Mouse (Mus musculus): ENCODE results near the gene Zfp654. TPM values are rescaled to one million over a fixed set of nuclear protein-coding genes. Genes with fewer than 3 reads are reported as not detected.

Gene Zfp654
- total RNA-seq, 1 experiment = 19.4 TPM

DNA sequence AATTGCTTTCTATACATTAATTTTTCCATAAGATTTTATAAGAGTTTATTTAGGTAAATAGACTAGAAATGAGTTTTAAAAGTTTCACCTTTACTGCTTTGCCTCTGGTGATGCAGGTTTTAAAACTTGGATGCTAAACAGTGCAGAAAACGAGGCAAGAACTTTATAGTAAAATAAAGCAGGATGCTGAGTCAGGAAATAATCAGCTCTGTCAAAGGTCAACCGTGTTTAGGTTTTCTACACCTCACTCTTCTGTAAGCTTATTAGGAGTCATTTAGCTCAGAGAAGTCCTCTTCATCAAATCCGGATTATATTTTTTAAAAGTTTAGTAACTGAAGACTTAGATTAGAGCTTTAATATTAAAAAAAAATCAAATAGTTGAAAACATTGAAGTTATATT lies 5.5 kb upstream of the Zfp654 start:
- Histone ChIP-seq H3K27ac (ENCODE audit: insufficient read depth, low read depth, low read length, poor library complexity, severe bottlenecking) (no peak overlapping the region), H3K4me1 (ENCODE audit: control insufficient read depth in 2 of 2, insufficient read depth in 2 of 2, low read length in 2 of 2, poor library complexity in 1 of 2) (no peaks in the 10 kb centered on the region), H3K9ac (ENCODE audit: insufficient read depth, low read depth, low read length, poor library complexity, severe bottlenecking) (no peak overlapping the region), H3K36me3 (ENCODE audit: control insufficient read depth, insufficient read depth, low read length, poor library complexity, severe bottlenecking) (peaks cover 12% of the 10 kb centered on the region), H3K9me3 (ENCODE audit: control insufficient read depth, insufficient read depth, low read depth, low read length) (no peaks in the 10 kb centered on the region), H3K4me3 (ENCODE audit: insufficient read depth in 1 of 2, low read depth in 1 of 2, low read length in 2 of 2, poor library complexity in 1 of 2, severe bottlenecking in 1 of 2) (no peak overlapping the region)
- in situ Hi-C loops (cut with MboI; ENCODE audit: low sequenced_read_pairs in 2 of 2, unreplicated experiment in 2 of 2) = no loop called here
- DNase-seq (ENCODE audit: low read depth, low spot score) = no peak
- TF ChIP-seq ZC3H11A (IDR thresholded peaks at IDR 0.05; ENCODE audit: borderline replicate concordance, low read depth, low read length) (no peak), MAFK (IDR thresholded peaks at IDR 0.05; ENCODE audit: insufficient read depth, low read depth, low read length) (peak; percentile 67), ZNF384 (IDR thresholded peaks at IDR 0.05; ENCODE audit: low read depth, low read length) (no peak), HCFC1 (IDR thresholded peaks at IDR 0.05; ENCODE audit: borderline replicate concordance, insufficient read depth, low read length) (no peak), CHD2 (IDR thresholded peaks at IDR 0.05; ENCODE audit: low read depth, low read length) (no peak)

DNA sequence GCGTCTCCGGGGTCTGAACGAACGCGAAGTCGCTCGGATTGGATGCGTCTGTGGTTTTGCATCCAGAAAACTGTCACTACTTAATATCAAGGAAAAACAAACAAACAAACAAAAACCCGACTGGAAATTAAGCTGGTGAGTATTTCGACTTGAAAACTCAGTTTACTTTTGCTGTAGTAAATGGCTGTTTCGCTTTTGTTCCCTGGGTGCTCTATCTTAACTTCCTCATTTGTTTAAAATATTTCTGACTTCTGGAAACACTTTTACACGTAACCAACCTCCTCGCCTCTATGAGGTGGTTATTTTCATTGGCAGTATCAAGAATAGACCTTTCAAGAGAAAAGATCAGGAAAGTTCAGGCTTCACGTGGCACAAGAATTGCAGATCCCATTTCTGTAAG lies 1.4 kb upstream of the Zfp654 start:
- Histone ChIP-seq H3K9ac (ENCODE audit: insufficient read depth, low read depth, low read length, poor library complexity, severe bottlenecking) (peak overlapping the region; percentile 98), H3K4me1 (ENCODE audit: control insufficient read depth in 2 of 2, insufficient read depth in 2 of 2, low read length in 2 of 2, poor library complexity in 1 of 2) (no peaks in the 10 kb centered on the region), H3K4me3 (ENCODE audit: insufficient read depth in 1 of 2, low read depth in 1 of 2, low read length in 2 of 2, poor library complexity in 1 of 2, severe bottlenecking in 1 of 2) (peak overlapping the region; percentile 97 to 98), H3K36me3 (ENCODE audit: control insufficient read depth, insufficient read depth, low read length, poor library complexity, severe bottlenecking) (peaks cover 12% of the 10 kb centered on the region), H3K9me3 (ENCODE audit: control insufficient read depth, insufficient read depth, low read depth, low read length) (no peaks in the 10 kb centered on the region), H3K27ac (ENCODE audit: insufficient read depth, low read depth, low read length, poor library complexity, severe bottlenecking) (peak overlapping the region; percentile 92)
- TF ChIP-seq HCFC1 (IDR thresholded peaks at IDR 0.05; ENCODE audit: borderline replicate concordance, insufficient read depth, low read length) = no peak
- no peak for TF ChIP-seq ZNF384 (IDR thresholded peaks at IDR 0.05; ENCODE audit: low read depth, low read length)
- TF ChIP-seq MAFK (IDR thresholded peaks at IDR 0.05; ENCODE audit: insufficient read depth, low read depth, low read length) = no peak
- TF ChIP-seq CHD2 (IDR thresholded peaks at IDR 0.05; ENCODE audit: low read depth, low read length) = no peak
- no peak for TF ChIP-seq ZC3H11A (IDR thresholded peaks at IDR 0.05; ENCODE audit: borderline replicate concordance, low read depth, low read length)
- in situ Hi-C loops (cut with MboI; ENCODE audit: low sequenced_read_pairs in 2 of 2, unreplicated experiment in 2 of 2) = no loop called here
- DNase-seq (ENCODE audit: low read depth, low spot score) = no peak

DNA sequence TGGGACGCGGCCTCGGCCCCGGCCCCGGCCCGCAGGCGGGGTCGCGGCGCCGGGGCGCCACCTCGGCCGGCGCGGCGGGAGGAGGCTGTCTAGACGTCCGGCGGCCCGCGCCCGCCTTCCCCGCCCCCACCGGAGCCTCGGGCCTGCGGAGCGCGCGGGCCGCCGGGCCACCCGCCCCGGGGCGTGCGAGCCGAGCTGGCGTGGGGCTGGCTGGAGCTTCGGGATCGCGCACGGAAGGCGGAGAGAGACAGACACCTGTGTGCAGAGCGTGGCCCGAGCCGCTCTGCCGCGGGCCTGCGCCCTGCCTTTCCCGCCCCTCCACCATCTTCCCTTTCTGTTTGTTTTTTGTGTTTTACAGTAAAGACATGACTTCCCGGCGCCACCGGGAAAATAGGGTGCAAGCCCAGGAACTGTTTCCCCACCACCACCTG lies 1.0 kb upstream of the Zfp654 start:
- Histone ChIP-seq H3K9ac (ENCODE audit: insufficient read depth, low read depth, low read length, poor library complexity, severe bottlenecking) (peak overlapping the region; percentile 98), H3K4me1 (ENCODE audit: control insufficient read depth in 2 of 2, insufficient read depth in 2 of 2, low read length in 2 of 2, poor library complexity in 1 of 2) (no peaks in the 10 kb centered on the region), H3K9me3 (ENCODE audit: control insufficient read depth, insufficient read depth, low read depth, low read length) (no peaks in the 10 kb centered on the region), H3K27ac (ENCODE audit: insufficient read depth, low read depth, low read length, poor library complexity, severe bottlenecking) (peak overlapping the region; percentile 92), H3K36me3 (ENCODE audit: control insufficient read depth, insufficient read depth, low read length, poor library complexity, severe bottlenecking) (peaks cover 12% of the 10 kb centered on the region), H3K4me3 (ENCODE audit: insufficient read depth in 1 of 2, low read depth in 1 of 2, low read length in 2 of 2, poor library complexity in 1 of 2, severe bottlenecking in 1 of 2) (peak overlapping the region; percentile 98)
- no peak for TF ChIP-seq HCFC1 (IDR thresholded peaks at IDR 0.05; ENCODE audit: borderline replicate concordance, insufficient read depth, low read length)
- TF ChIP-seq ZC3H11A (IDR thresholded peaks at IDR 0.05; ENCODE audit: borderline replicate concordance, low read depth, low read length) = no peak
- TF ChIP-seq CHD2 (IDR thresholded peaks at IDR 0.05; ENCODE audit: low read depth, low read length) = no peak
- TF ChIP-seq MAFK (IDR thresholded peaks at IDR 0.05; ENCODE audit: insufficient read depth, low read depth, low read length) = no peak
- no peak for TF ChIP-seq ZNF384 (IDR thresholded peaks at IDR 0.05; ENCODE audit: low read depth, low read length)
- no peak for DNase-seq (ENCODE audit: low read depth, low spot score)
- in situ Hi-C loops (cut with MboI; ENCODE audit: low sequenced_read_pairs in 2 of 2, unreplicated experiment in 2 of 2) = no loop called here

DNA sequence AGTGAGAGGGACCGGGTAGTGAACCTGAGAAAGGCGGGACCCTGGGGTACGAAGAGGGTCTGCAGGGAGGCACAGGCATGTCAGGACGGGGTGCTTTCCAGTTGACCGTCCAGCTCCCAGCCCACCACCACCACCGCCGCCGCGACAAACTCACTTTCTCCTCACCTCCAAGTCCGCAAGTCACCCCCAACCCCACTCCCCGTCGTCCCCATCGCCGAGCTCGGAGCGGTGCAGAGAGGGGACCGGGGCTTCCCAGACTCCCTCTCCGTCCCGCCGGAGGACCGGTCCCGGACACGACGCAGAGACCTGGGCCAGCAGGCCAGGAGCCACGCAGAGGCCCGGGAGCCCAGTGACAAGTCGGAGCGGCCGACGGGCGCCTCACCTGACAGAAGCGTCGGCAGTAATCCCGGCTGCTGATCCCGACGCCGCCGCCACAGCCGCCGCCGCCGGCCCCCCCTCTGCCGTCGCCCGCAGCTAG lies 328 bp downstream of the Zfp654 start:
- TF ChIP-seq CHD2 (IDR thresholded peaks at IDR 0.05; ENCODE audit: low read depth, low read length) = no peak
- no peak for TF ChIP-seq ZC3H11A (IDR thresholded peaks at IDR 0.05; ENCODE audit: borderline replicate concordance, low read depth, low read length)
- TF ChIP-seq ZNF384 (IDR thresholded peaks at IDR 0.05; ENCODE audit: low read depth, low read length) = no peak
- TF ChIP-seq MAFK (IDR thresholded peaks at IDR 0.05; ENCODE audit: insufficient read depth, low read depth, low read length) = no peak
- no peak for TF ChIP-seq HCFC1 (IDR thresholded peaks at IDR 0.05; ENCODE audit: borderline replicate concordance, insufficient read depth, low read length)
- Histone ChIP-seq H3K27ac (ENCODE audit: insufficient read depth, low read depth, low read length, poor library complexity, severe bottlenecking) (peak overlapping the region; percentile 73), H3K9ac (ENCODE audit: insufficient read depth, low read depth, low read length, poor library complexity, severe bottlenecking) (peak overlapping the region; percentile 93), H3K4me3 (ENCODE audit: insufficient read depth in 1 of 2, low read depth in 1 of 2, low read length in 2 of 2, poor library complexity in 1 of 2, severe bottlenecking in 1 of 2) (peak overlapping the region; percentile 95 to 97), H3K9me3 (ENCODE audit: control insufficient read depth, insufficient read depth, low read depth, low read length) (no peaks in the 10 kb centered on the region), H3K4me1 (ENCODE audit: control insufficient read depth in 2 of 2, insufficient read depth in 2 of 2, low read length in 2 of 2, poor library complexity in 1 of 2) (no peaks in the 10 kb centered on the region), H3K36me3 (ENCODE audit: control insufficient read depth, insufficient read depth, low read length, poor library complexity, severe bottlenecking) (peaks cover 12% of the 10 kb centered on the region)
- in situ Hi-C loops (cut with MboI; ENCODE audit: low sequenced_read_pairs in 2 of 2, unreplicated experiment in 2 of 2) = no loop called here
- no peak for DNase-seq (ENCODE audit: low read depth, low spot score)
